Mouse (Mus musculus) central nervous system, embryonic 11.5 days (tissue): ENCODE data around the gene Wnt8b. TPM values are rescaled to one million over a fixed set of nuclear protein-coding genes. Genes with fewer than 3 reads are reported as not detected.

Experiments used
- polyA plus RNA-seq: library from polyadenylated mRNA; depleted of rRNA; stranded (reverse); fragments of >200 nt; gene quantifications from 2 replicates; pipeline ENCODE4 v1.2.3, GENCODE M21; 2012; rRNA removed

The Wnt8b gene
- 12.1 and 21.9 TPM in 2 replicates for polyA plus RNA-seq

GRCm38 (mm10) chr19:44493128-44493527, at the start of gene Wnt8b:
Wnt8b (plus strand) TSS chr19:44493472.

DNA sequence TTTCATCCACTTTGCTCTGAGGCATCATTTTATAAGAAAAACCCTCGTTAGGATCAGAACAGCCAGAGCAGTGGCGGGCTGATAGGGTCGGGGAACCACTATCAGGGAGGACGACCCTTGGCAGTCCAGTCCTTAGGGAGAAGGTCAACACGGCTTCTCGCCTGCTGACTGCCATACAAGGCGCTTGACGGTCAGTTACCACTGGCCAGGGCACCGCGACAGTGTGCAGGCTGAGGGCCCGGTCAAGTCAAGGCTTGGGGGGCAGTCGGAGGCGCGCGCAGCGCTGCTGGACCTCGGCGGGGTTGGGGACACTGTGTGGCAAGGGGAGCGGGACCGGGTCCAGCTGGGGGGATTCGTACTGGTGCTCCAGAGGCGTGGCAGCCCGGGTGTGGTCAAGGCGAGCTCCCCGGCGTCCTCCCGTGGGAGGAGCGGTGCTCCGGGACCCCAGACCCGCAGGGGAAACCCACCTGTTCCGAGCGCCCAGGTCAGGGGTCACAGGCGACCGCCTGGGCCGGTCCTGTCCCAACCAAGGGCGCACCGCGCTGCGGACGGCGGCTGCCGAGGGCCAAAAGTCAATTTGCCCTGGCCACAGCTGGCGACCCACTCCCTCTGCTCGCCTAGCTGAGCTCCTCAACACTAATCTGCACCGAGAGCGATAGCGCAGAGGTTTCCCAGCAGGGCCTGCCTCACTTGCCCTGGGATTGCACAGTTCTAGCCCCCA, 52.2 kb downstream of the Wnt8b start, which contains the start of gene Sec31b:
Gene Sec31b, minus strand, starts transcription at position 544 of the 721 bp plus-strand sequence.

DNA sequence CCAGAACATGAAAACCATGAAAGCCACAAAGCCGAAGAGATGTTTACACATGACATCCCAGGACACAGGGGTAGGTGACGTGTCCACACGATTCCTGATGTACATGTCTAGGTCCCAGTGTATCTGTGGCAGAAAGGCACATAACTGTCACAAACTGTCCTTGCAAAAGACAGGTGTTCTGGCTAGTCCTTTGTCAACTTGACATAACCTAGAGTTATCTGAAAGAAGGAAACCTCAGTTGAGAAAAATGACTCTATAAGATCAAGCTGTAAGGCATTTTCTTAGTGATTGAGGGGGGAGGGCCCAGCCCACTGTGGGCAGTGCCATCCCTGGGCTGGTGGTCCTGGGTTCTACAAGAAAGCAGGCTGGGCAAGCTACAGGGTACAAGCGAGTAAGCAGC, 59.5 kb downstream of the Wnt8b start, which contains the start of gene Gm20538:
Gene Gm20538, minus strand, starts transcription at position 101 of the 400 bp plus-strand sequence.

DNA sequence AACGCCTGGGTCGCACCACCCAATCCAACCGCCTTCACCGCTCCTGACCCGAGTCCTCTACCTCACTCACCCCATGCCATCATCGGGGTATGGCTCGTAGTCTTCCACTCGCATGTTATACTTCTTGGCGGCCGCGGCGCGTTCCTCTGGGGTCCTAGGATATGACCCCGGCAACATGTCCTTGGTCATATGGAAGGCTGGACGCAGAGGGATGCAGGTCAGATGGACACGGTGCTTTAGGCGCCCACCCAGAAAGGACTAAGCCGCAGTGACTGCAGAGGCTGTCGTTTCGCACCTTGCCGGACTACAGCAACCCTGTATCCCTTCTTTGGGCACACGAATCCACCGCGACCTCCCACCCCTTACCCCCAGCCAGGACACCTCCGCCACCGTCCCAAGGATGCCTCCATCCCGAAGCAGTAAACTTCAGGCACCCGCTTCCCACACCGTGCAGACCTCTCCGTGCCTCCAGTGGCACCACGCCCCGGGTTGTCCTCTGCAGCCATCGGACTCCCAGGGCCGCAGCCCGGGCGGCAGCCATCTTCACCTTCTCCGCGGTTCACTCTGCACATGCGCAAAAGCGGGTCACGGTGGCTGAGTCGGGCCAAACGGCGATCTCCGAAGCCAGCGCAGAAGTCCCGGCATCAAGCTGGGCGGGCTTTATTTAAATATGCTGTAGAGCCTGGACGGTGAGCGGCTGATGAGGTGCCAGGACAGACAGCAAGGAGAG, 61.8 kb downstream of the Wnt8b start, which contains the start of gene Ndufb8:
Gene Ndufb8, minus strand, starts transcription at position 580 of the 730 bp plus-strand sequence.

DNA sequence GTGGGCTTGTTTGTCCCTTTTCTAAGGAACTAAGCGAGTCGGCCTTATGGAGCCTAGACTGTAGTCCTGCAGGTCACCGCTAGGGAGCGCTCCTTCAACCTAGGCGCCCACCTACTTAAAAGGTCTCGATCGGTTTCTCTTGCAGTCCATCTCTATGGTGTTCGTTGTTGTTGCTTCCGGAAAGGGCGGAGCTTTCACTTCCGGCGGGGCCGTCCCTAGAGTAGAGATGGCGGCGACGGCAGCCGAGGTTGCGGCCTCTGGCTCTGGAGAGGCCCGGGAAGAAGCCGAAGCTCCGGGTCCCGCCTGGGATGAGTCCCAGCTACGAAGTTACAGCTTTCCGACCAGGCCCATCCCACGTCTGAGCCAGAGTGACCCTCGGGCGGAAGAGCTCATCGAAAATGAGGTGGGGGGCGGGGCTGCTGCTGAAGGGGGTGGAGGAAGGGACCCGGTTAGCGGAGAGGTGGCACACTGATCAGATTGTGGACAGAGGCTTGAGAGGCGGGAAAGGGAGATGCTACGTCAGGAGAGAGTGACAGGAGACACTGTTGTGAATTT, 69.5 kb downstream of the Wnt8b start, which contains the start of gene Hif1an:
Gene Hif1an, plus strand, starts transcription at position 199 of the 555 bp plus-strand sequence.

Other genes starting within 250 kb of the Wnt8b start
- 314 and 359 TPM in 2 replicates for gene Scd2, start 199.8 kb upstream of the Wnt8b start, polyA plus RNA-seq
- gene Scd4, start 160.4 kb upstream of the Wnt8b start, polyA plus RNA-seq = 0.13 and 0.30 TPM in 2 replicates
- gene Scd1, start 85.6 kb upstream of the Wnt8b start, polyA plus RNA-seq = 17.0 and 23.0 TPM in 2 replicates
- 0.63 and 0.66 TPM in 2 replicates for gene Sec31b, start 52.4 kb downstream of the Wnt8b start, polyA plus RNA-seq
- gene Gm20538, start 59.4 kb downstream of the Wnt8b start, polyA plus RNA-seq = not detected in 2 replicates
- gene Ndufb8, start 62.0 kb downstream of the Wnt8b start, polyA plus RNA-seq = 226 and 346 TPM in 2 replicates
- 30.5 and 32.0 TPM in 2 replicates for gene Hif1an, start 69.4 kb downstream of the Wnt8b start, polyA plus RNA-seq